In genomic region chr7:49704635-49705034, GRCm38 (mm10) we compare ENCODE assay signal across 19 mouse cellular contexts. TPM values are rescaled to one million over a fixed set of nuclear protein-coding genes. Genes with fewer than 3 reads are reported as not detected.
DNase-seq lines count a peak whose midpoint lies in the region; ATAC-seq lines count a peak whose summit lies in the region.
"Had no signal": no experiment of that assay in that cellular context is flagged by ENCODE, and none has a peak within 500 bp of the region (broad histone marks: within the 10 kb centered on the region; RNA-seq: fewer than 3 reads in every experiment).

No protein-coding gene starts in this region.

- no peak for ATAC-seq in liver, embryonic 11.5 days (replicated peaks; ENCODE audit: low FRiP score)
- ATAC-seq: activated CD4-positive, CD25-positive, alpha-beta regulatory T cell, adult 4 months; forebrain, embryonic 13.5 days; forebrain, embryonic 15.5 days; forebrain, postnatal 0 days had no signal

- 23% methylated on average over 2 of the region's 2 CpGs for WGBS in liver, embryonic 11.5 days

- H3K9me3 ChIP-seq in liver, embryonic 11.5 days (ENCODE audit: control insufficient read depth, low read length), result no peaks in the 10 kb centered on the region
- H3K9me3 ChIP-seq: embryonic facial prominence, embryonic 10.5 days; embryonic facial prominence, embryonic 12.5 days; forebrain, embryonic 13.5 days; forebrain, embryonic 15.5 days had no signal

- no peak overlapping the region for H3K4me2 ChIP-seq in liver, embryonic 11.5 days
- H3K4me2 ChIP-seq: embryonic facial prominence, embryonic 12.5 days; forebrain, embryonic 13.5 days; forebrain, embryonic 15.5 days had no signal

- H3K9ac ChIP-seq in liver, embryonic 11.5 days (ENCODE audit: low read depth, low read length), result no peak overlapping the region
- H3K9ac ChIP-seq: embryonic facial prominence, embryonic 12.5 days; forebrain, embryonic 13.5 days; forebrain, embryonic 15.5 days; forebrain, postnatal 0 days had no signal

- no peak overlapping the region for H3K27ac ChIP-seq in liver, embryonic 11.5 days (ENCODE audit: low read depth, low read length)
- H3K27ac ChIP-seq: embryonic facial prominence, embryonic 10.5 days; embryonic facial prominence, embryonic 12.5 days; forebrain, embryonic 13.5 days; forebrain, embryonic 15.5 days had no signal

- H3K4me3 ChIP-seq in liver, embryonic 11.5 days (ENCODE audit: low read depth, low read length), result no peak overlapping the region
- H3K4me3 ChIP-seq: embryonic facial prominence, embryonic 10.5 days; embryonic facial prominence, embryonic 12.5 days; forebrain, embryonic 13.5 days; forebrain, embryonic 15.5 days had no signal

- H3K27me3 ChIP-seq in liver, embryonic 11.5 days (replicated peaks; ENCODE audit: control insufficient read depth, insufficient read depth, low read length), result no peaks in the 10 kb centered on the region

- H3K4me1 ChIP-seq in liver, embryonic 11.5 days (replicated peaks; ENCODE audit: control insufficient read depth, insufficient read depth, low read length), result no peaks in the 10 kb centered on the region
- H3K4me1 ChIP-seq: embryonic facial prominence, embryonic 12.5 days had no signal

- DNase-seq in embryo, embryonic 10.5 days (ENCODE audit: low spot score), result peak; percentile 54
- peak; percentile 40 for DNase-seq in embryo, embryonic 9.5 days (ENCODE audit: extremely low spot score)
- peak; percentile 44 for DNase-seq in mesoderm, embryonic 11.5 days (ENCODE audit: low read depth, low spot score)
- no peak for DNase-seq in liver, embryonic 11.5 days (ENCODE audit: low spot score)
- no peak for DNase-seq in T-cell, adult 2 months (ENCODE audit: low spot score)
- DNase-seq: adrenal gland, adult 8-10 months; adrenal gland, postnatal 14 days; adrenal gland, postnatal 36 days; cerebellum, adult 11-12 months; cerebellum, adult 2 months; cerebellum, adult 9-10 months; cerebellum, postnatal 10 days; cerebellum, postnatal 25 days; forebrain, postnatal 0 days had no signal

- H3K36me3 ChIP-seq in liver, embryonic 11.5 days (ENCODE audit: control insufficient read depth, insufficient read depth, low read length), result no peaks in the 10 kb centered on the region
- H3K36me3 ChIP-seq: embryonic facial prominence, embryonic 10.5 days; embryonic facial prominence, embryonic 12.5 days; forebrain, embryonic 15.5 days had no signal

RNA-seq across cellular contexts. Expression of gene Htatip2, which starts 54.3 kb away (rescaled TPM):
- 26.1 and 30.1 TPM in 2 replicates for polyA plus RNA-seq in liver, embryonic 11.5 days (2014; fragmentation: Nextera tagmentation; extraction: Ambion mirVana)

Comparison
In these comparisons a context has a peak if more than half of its experiments do, and no peak if none do; other contexts are left out.
1. DNase-seq: peak in embryo, embryonic 10.5 days (single experiment), embryo, embryonic 9.5 days (single experiment) and mesoderm, embryonic 11.5 days (single experiment); none in liver, embryonic 11.5 days (single experiment) and T-cell, adult 2 months (single experiment).